Mouse (Mus musculus) hindbrain, embryonic 13.5 days (tissue): ENCODE measurements at regions not wholly inside any gene's neighbourhood (a gene's known extent, or its start where the extent isn't known, plus 50 kb on each side); places are given as distances from the start of the nearest gene placed in this dataset.

ENCODE experiments used
- ATAC-seq: fragments of 200-750 bp; cut with Nextera tagmentation; 2 replicates; pipeline ENCODE4 v1.8.0; 2017; ENCODE audit warnings: moderate TSS enrichment; ENCODE audit not compliant: low FRiP score
- H3K27ac ChIP-seq: fragments of 300-500 bp; sonication (generic); 2 replicates; pipeline ENCODE4 v1.5.1; 2015; ENCODE audit warnings: inconsistent platforms, mild to moderate bottlenecking, moderate library complexity
- H3K27me3 ChIP-seq: fragments of 300-500 bp; sonication (generic); 2 replicates; pipeline ENCODE4 v1.6.1; 2015; ENCODE audit warnings: mild to moderate bottlenecking, inconsistent platforms
- H3K36me3 ChIP-seq: fragments of 300-500 bp; sonication (generic); 2 replicates; pipeline ENCODE4 v1.6.1; 2015; ENCODE audit warnings: mild to moderate bottlenecking, inconsistent platforms
- H3K4me1 ChIP-seq: fragments of 300-500 bp; sonication (generic); replicated peaks from 2 replicates; pipeline ENCODE4 v1.6.1; 2015; ENCODE audit warnings: inconsistent platforms
- H3K4me2 ChIP-seq: fragments of 300-500 bp; sonication (generic); 2 replicates; pipeline ENCODE4 v1.6.1; 2015; ENCODE audit warnings: inconsistent platforms, mild to moderate bottlenecking, moderate library complexity
- H3K4me3 ChIP-seq: fragments of 300-500 bp; sonication (generic); 2 replicates; pipeline ENCODE4 v1.5.1; 2015; ENCODE audit warnings: mild to moderate bottlenecking, inconsistent platforms
- H3K9ac ChIP-seq: fragments of 300-500 bp; sonication (generic); 2 replicates; pipeline ENCODE4 v1.6.1; 2015; ENCODE audit warnings: mild to moderate bottlenecking, inconsistent platforms
- H3K9me3 ChIP-seq: fragments of 300-500 bp; sonication (generic); 2 replicates; pipeline ENCODE4 v1.6.1; 2016; ENCODE audit warnings: inconsistent platforms
- WGBS: fragments of 180-500 bp; shearing (Covaris S2); methylation state at CpG from one replicate; pipeline ENCODE4 v1.1.7; 2015; 5-methylcytosine and 5-hydroxymethylcytosine counted together

- Histone ChIP-seq H3K4me3 (no peak overlapping the region), H3K9me3 (no peaks in the 10 kb centered on the region), H3K9ac (0 out of 2 replicates have a peak overlapping the region, but pooled peaks have one; percentile 43), H3K36me3 (no peaks in the 10 kb centered on the region), H3K4me1 (peaks cover 42% of the 10 kb centered on the region), H3K27ac (peak overlapping the region; percentile 87), H3K27me3 (no peaks in the 10 kb centered on the region), H3K4me2 (no peak overlapping the region)
- 27% methylated on average over 11 of the region's 11 CpGs for WGBS
- ATAC-seq = 0 out of 2 replicates have a peak, but pooled peaks have one; percentile 17
Observed at GRCm38 (mm10) chr2:34033212-34033611, 145.5 kb upstream of the Mvb12b start.

- Histone ChIP-seq H3K9ac (peak overlapping the region; percentile 20; the same call in 1 of the 2 replicates), H3K9me3 (no peaks in the 10 kb centered on the region), H3K4me1 (peaks cover 59% of the 10 kb centered on the region), H3K4me3 (no peak overlapping the region), H3K36me3 (no peaks in the 10 kb centered on the region), H3K27ac (peak overlapping the region; percentile 66), H3K27me3 (no peaks in the 10 kb centered on the region), H3K4me2 (no peak overlapping the region)
- ATAC-seq = no peak
- WGBS = 21% methylated on average over 7 of the region's 7 CpGs
Observed at GRCm38 (mm10) chr2:34031421-34031820, 143.7 kb upstream of the Mvb12b start.

- Histone ChIP-seq H3K27me3 (no peaks in the 10 kb centered on the region), H3K4me3 (no peak overlapping the region), H3K4me1 (peaks cover 59% of the 10 kb centered on the region), H3K4me2 (no peak overlapping the region), H3K9me3 (no peaks in the 10 kb centered on the region), H3K27ac (peak overlapping the region; percentile 66), H3K36me3 (no peaks in the 10 kb centered on the region), H3K9ac (peak overlapping the region; percentile 20)
- ATAC-seq = no peak
- 14% methylated on average over 11 of the region's 11 CpGs for WGBS
Observed at GRCm38 (mm10) chr2:34031001-34031412, 143.3 kb upstream of the Mvb12b start.

GRCm38 (mm10) chr2:34027445-34027844, 139.7 kb upstream of the Mvb12b start:
- 17% methylated on average over 9 of the region's 9 CpGs for WGBS
- H3K9ac ChIP-seq = no peak overlapping the region; the same call in 1 of the 2 replicates

GRCm38 (mm10) chr2:34026566-34027360, 139.0 kb upstream of the Mvb12b start:
- H3K4me3 ChIP-seq = no peak overlapping the region
- H3K9me3 ChIP-seq = no peaks in the 10 kb centered on the region
- H3K4me1 ChIP-seq = peaks cover 33% of the 10 kb centered on the region
- 81% methylated on average over 16 of the region's 16 CpGs for WGBS
- H3K4me2 ChIP-seq = no peak overlapping the region
- ATAC-seq = peak; percentile 40
- H3K27ac ChIP-seq = peak overlapping the region; percentile 78
- no peaks in the 10 kb centered on the region for H3K27me3 ChIP-seq
- no peaks in the 10 kb centered on the region for H3K36me3 ChIP-seq
- H3K9ac ChIP-seq = no peak overlapping the region; the same call in 1 of the 2 replicates

More at GRCm38 (mm10) chr2:34027445-34027844, 139.7 kb upstream of the Mvb12b start:
- ATAC-seq = peak; percentile 79
- no peaks in the 10 kb centered on the region for H3K36me3 ChIP-seq
- H3K4me1 ChIP-seq = peaks cover 40% of the 10 kb centered on the region
- H3K4me3 ChIP-seq = no peak overlapping the region
- H3K9me3 ChIP-seq = no peaks in the 10 kb centered on the region
- H3K27me3 ChIP-seq = no peaks in the 10 kb centered on the region
- H3K4me2 ChIP-seq = no peak overlapping the region
- peak overlapping the region; percentile 78 for H3K27ac ChIP-seq

- no peak for ATAC-seq
- no peak overlapping the region for H3K9ac ChIP-seq
- H3K4me3 ChIP-seq = no peak overlapping the region
- no peak overlapping the region for H3K4me2 ChIP-seq
- no peaks in the 10 kb centered on the region for H3K27me3 ChIP-seq
- no peaks in the 10 kb centered on the region for H3K36me3 ChIP-seq
- H3K27ac ChIP-seq = no peak overlapping the region
- no peaks in the 10 kb centered on the region for H3K9me3 ChIP-seq
- WGBS = 54% methylated on average over 10 of the region's 10 CpGs
- peaks cover 24% of the 10 kb centered on the region for H3K4me1 ChIP-seq
Observed at GRCm38 (mm10) chr2:34025715-34026360, 138.1 kb upstream of the Mvb12b start.

- Histone ChIP-seq H3K9ac (no peak overlapping the region), H3K4me3 (no peak overlapping the region), H3K4me2 (no peak overlapping the region), H3K36me3 (no peaks in the 10 kb centered on the region), H3K4me1 (peaks cover 21% of the 10 kb centered on the region), H3K27ac (peak overlapping the region; percentile 88), H3K27me3 (no peaks in the 10 kb centered on the region), H3K9me3 (no peaks in the 10 kb centered on the region)
- 61% methylated on average over 5 of the region's 5 CpGs for WGBS
- no peak for ATAC-seq
Observed at GRCm38 (mm10) chr2:34017142-34017453, 129.4 kb upstream of the Mvb12b start.

GRCm38 (mm10) chr2:34016350-34017141, 128.8 kb upstream of the Mvb12b start:
- 18% methylated on average over 20 of the region's 20 CpGs for WGBS
- ATAC-seq = peak; percentile 52

GRCm38 (mm10) chr2:34015640-34015995, 127.9 kb upstream of the Mvb12b start:
- H3K27ac ChIP-seq = peak overlapping the region; percentile 88

More at GRCm38 (mm10) chr2:34016350-34017141, 128.8 kb upstream of the Mvb12b start:
- no peaks in the 10 kb centered on the region for H3K36me3 ChIP-seq
- 0 out of 2 replicates have a peak overlapping the region, but pooled peaks have one; percentile 10 for H3K4me2 ChIP-seq
- peaks cover 21% of the 10 kb centered on the region for H3K4me1 ChIP-seq
- H3K9ac ChIP-seq = peak overlapping the region; percentile 53
- no peaks in the 10 kb centered on the region for H3K9me3 ChIP-seq
- H3K27ac ChIP-seq = peak overlapping the region; percentile 88
- no peak overlapping the region for H3K4me3 ChIP-seq
- H3K27me3 ChIP-seq = no peaks in the 10 kb centered on the region

GRCm38 (mm10) chr2:34014868-34015639, 127.3 kb upstream of the Mvb12b start:
- H3K27me3 ChIP-seq = no peaks in the 10 kb centered on the region
- no peak overlapping the region for H3K9ac ChIP-seq
- ATAC-seq = no peak
- no peaks in the 10 kb centered on the region for H3K36me3 ChIP-seq
- peaks cover 21% of the 10 kb centered on the region for H3K4me1 ChIP-seq
- no peaks in the 10 kb centered on the region for H3K9me3 ChIP-seq
- H3K4me2 ChIP-seq = no peak overlapping the region
- no peak overlapping the region for H3K4me3 ChIP-seq
- H3K27ac ChIP-seq = peak overlapping the region; percentile 88; the same call in 1 of the 2 replicates
- 73% methylated on average over 8 of the region's 8 CpGs for WGBS

More at GRCm38 (mm10) chr2:34015640-34015995, 127.9 kb upstream of the Mvb12b start:
- no peak for ATAC-seq
- H3K4me1 ChIP-seq = peaks cover 21% of the 10 kb centered on the region
- H3K4me3 ChIP-seq = no peak overlapping the region
- H3K4me2 ChIP-seq = no peak overlapping the region
- no peak overlapping the region for H3K9ac ChIP-seq
- no peaks in the 10 kb centered on the region for H3K36me3 ChIP-seq
- H3K9me3 ChIP-seq = no peaks in the 10 kb centered on the region
- 90% methylated on average over 7 of the region's 7 CpGs for WGBS
- H3K27me3 ChIP-seq = no peaks in the 10 kb centered on the region

- no peak overlapping the region for H3K4me2 ChIP-seq
- H3K27ac ChIP-seq = no peak overlapping the region
- H3K4me3 ChIP-seq = no peak overlapping the region
- no peak overlapping the region for H3K9ac ChIP-seq
- no peaks in the 10 kb centered on the region for H3K9me3 ChIP-seq
- 73% methylated on average over 1 of the region's 1 CpGs for WGBS
- H3K36me3 ChIP-seq = no peaks in the 10 kb centered on the region
- H3K4me1 ChIP-seq = no peaks in the 10 kb centered on the region
- ATAC-seq = no peak
- no peaks in the 10 kb centered on the region for H3K27me3 ChIP-seq
Observed at GRCm38 (mm10) chr2:34010166-34010565, 122.4 kb upstream of the Mvb12b start.
